In the genomic region with DNA sequence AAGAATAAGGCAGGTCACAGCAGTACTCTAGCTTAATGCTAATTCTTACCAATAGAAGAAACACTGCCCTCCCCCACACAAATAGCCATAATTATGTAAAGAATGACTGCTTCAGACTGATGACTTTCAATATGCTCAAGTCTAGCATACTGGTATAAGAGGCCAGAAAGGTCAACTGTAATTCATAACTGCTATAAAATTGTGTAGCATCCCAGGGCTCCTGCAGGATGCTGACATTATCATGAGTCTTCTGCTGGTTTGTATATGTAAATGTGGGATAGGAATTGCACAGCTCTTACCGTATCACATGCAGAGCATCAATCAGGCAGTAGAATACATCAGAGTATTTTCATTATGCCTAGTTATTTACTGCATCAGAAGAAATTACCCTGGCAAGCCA, we compare ENCODE assay signal across 20 mouse cellular contexts.
DNase-seq lines count a peak whose midpoint lies in the region; ATAC-seq lines count a peak whose summit lies in the region.
"Had no signal": no experiment of that assay in that cellular context is flagged by ENCODE, and none has a peak within 500 bp of the region (broad histone marks: within the 10 kb centered on the region; RNA-seq: fewer than 3 reads in every experiment).

No protein-coding gene starts in this region.

- H3K9me3 ChIP-seq in forebrain, embryonic 12.5 days = no peaks in the 10 kb centered on the region
- no peaks in the 10 kb centered on the region for H3K9me3 ChIP-seq in forebrain, embryonic 14.5 days (replicated peaks; ENCODE audit: control insufficient read depth, low read length)
- H3K9me3 ChIP-seq in hindbrain, embryonic 15.5 days = no peaks in the 10 kb centered on the region
- no peaks in the 10 kb centered on the region for H3K9me3 ChIP-seq in neural tube, embryonic 12.5 days
- H3K9me3 ChIP-seq in kidney, embryonic 15.5 days (replicated peaks) = no peaks in the 10 kb centered on the region
- H3K9me3 ChIP-seq: limb, embryonic 10.5 days had no signal

- no peak overlapping the region for H3K4me3 ChIP-seq in forebrain, embryonic 12.5 days (replicated peaks)
- H3K4me3 ChIP-seq in forebrain, embryonic 14.5 days (ENCODE audit: low read depth, low read length) = no peak overlapping the region
- H3K4me3 ChIP-seq in hindbrain, embryonic 15.5 days = no peak overlapping the region
- H3K4me3 ChIP-seq in neural tube, embryonic 12.5 days = no peak overlapping the region
- H3K4me3 ChIP-seq in kidney, embryonic 15.5 days (replicated peaks) = no peak overlapping the region
- H3K4me3 ChIP-seq: limb, embryonic 10.5 days had no signal

- H3K4me1 ChIP-seq in forebrain, embryonic 12.5 days = peaks cover 3% of the 10 kb centered on the region
- H3K4me1 ChIP-seq in forebrain, embryonic 14.5 days (ENCODE audit: control insufficient read depth, insufficient read depth, low read length) = no peaks in the 10 kb centered on the region; the same call in 1 of the 2 replicates
- no peaks in the 10 kb centered on the region for H3K4me1 ChIP-seq in hindbrain, embryonic 15.5 days (replicated peaks)
- H3K4me1 ChIP-seq in neural tube, embryonic 12.5 days = no peaks in the 10 kb centered on the region
- H3K4me1 ChIP-seq in kidney, embryonic 15.5 days = no peaks in the 10 kb centered on the region
- H3K4me1 ChIP-seq: limb, embryonic 10.5 days had no signal

- H3K9ac ChIP-seq in forebrain, embryonic 12.5 days = no peak overlapping the region
- no peak overlapping the region for H3K9ac ChIP-seq in forebrain, embryonic 14.5 days (ENCODE audit: low read length)
- no peak overlapping the region for H3K9ac ChIP-seq in hindbrain, embryonic 15.5 days
- H3K9ac ChIP-seq in neural tube, embryonic 12.5 days = no peak overlapping the region
- H3K9ac ChIP-seq in kidney, embryonic 15.5 days = no peak overlapping the region
- H3K9ac ChIP-seq: liver, postnatal 0 days had no signal

- WGBS in forebrain, embryonic 12.5 days = 63% methylated on average over 1 of the region's 1 CpGs
- 34% methylated on average over 1 of the region's 1 CpGs for WGBS in forebrain, embryonic 14.5 days
- 21% methylated on average over 1 of the region's 1 CpGs for WGBS in hindbrain, embryonic 15.5 days
- WGBS in neural tube, embryonic 12.5 days = 48% methylated on average over 1 of the region's 1 CpGs
- 73% methylated on average over 1 of the region's 1 CpGs for WGBS in kidney, embryonic 15.5 days

- DNase-seq in forebrain, embryonic 14.5 days (ENCODE audit: low spot score) = peak; percentile 34
- no peak for DNase-seq in T-cell, adult 2 months (ENCODE audit: low spot score)
- no peak for DNase-seq in right cerebral cortex, postnatal 36 days (ENCODE audit: low spot score in 2 of 2)
- DNase-seq: adrenal gland, postnatal 10 days; cerebellum, adult 11 months; cerebellum, postnatal 25 days; embryo, embryonic 11 days; heart, postnatal 10 days; kidney, adult 9 months; kidney, postnatal 4 days; layer of hippocampus, adult 9-11 months; liver, postnatal 0 days; lung, postnatal 10 days had no signal

- ATAC-seq in forebrain, embryonic 12.5 days (ENCODE audit: low FRiP score) = peak; percentile 73
- peak; percentile 66; the same call in 1 of the 2 replicates for ATAC-seq in forebrain, embryonic 14.5 days
- ATAC-seq in hindbrain, embryonic 15.5 days (ENCODE audit: low FRiP score, low read depth) = peak; percentile 66
- peak; percentile 66 for ATAC-seq in neural tube, embryonic 12.5 days (ENCODE audit: low FRiP score, low read depth)
- no peak for ATAC-seq in kidney, embryonic 15.5 days (replicated peaks; ENCODE audit: low FRiP score)
- ATAC-seq: inflammation-experienced regulatory T-cells, adult 6 months; liver, postnatal 0 days had no signal

- H3K27ac ChIP-seq in forebrain, embryonic 12.5 days = peak overlapping the region; percentile 53; the same call in 1 of the 2 replicates
- H3K27ac ChIP-seq in forebrain, embryonic 14.5 days (ENCODE audit: low read depth, low read length) = 0 out of 2 replicates have a peak overlapping the region, but pooled peaks have one; percentile 14
- H3K27ac ChIP-seq in hindbrain, embryonic 15.5 days (replicated peaks) = no peak overlapping the region
- H3K27ac ChIP-seq in neural tube, embryonic 12.5 days = no peak overlapping the region
- no peak overlapping the region for H3K27ac ChIP-seq in kidney, embryonic 15.5 days
- H3K27ac ChIP-seq: limb, embryonic 10.5 days had no signal

- no peaks in the 10 kb centered on the region for H3K27me3 ChIP-seq in forebrain, embryonic 12.5 days
- no peaks in the 10 kb centered on the region for H3K27me3 ChIP-seq in forebrain, embryonic 14.5 days (replicated peaks; ENCODE audit: control insufficient read depth, insufficient read depth, low read length)
- no peaks in the 10 kb centered on the region for H3K27me3 ChIP-seq in hindbrain, embryonic 15.5 days
- no peaks in the 10 kb centered on the region for H3K27me3 ChIP-seq in neural tube, embryonic 12.5 days (replicated peaks)
- no peaks in the 10 kb centered on the region for H3K27me3 ChIP-seq in kidney, embryonic 15.5 days

- no peak overlapping the region for H3K4me2 ChIP-seq in forebrain, embryonic 12.5 days
- no peak overlapping the region for H3K4me2 ChIP-seq in forebrain, embryonic 14.5 days (ENCODE audit: low read length)
- no peak overlapping the region for H3K4me2 ChIP-seq in hindbrain, embryonic 15.5 days
- H3K4me2 ChIP-seq in neural tube, embryonic 12.5 days (replicated peaks) = no peak overlapping the region
- H3K4me2 ChIP-seq in kidney, embryonic 15.5 days = no peak overlapping the region
- H3K4me2 ChIP-seq: heart, embryonic 11.5 days had no signal

- H3K36me3 ChIP-seq in forebrain, embryonic 12.5 days (replicated peaks) = no peaks in the 10 kb centered on the region
- no peaks in the 10 kb centered on the region for H3K36me3 ChIP-seq in forebrain, embryonic 14.5 days (ENCODE audit: control insufficient read depth, insufficient read depth, low read length)
- no peaks in the 10 kb centered on the region for H3K36me3 ChIP-seq in hindbrain, embryonic 15.5 days
- no peaks in the 10 kb centered on the region for H3K36me3 ChIP-seq in neural tube, embryonic 12.5 days
- H3K36me3 ChIP-seq in kidney, embryonic 15.5 days = no peaks in the 10 kb centered on the region
- H3K36me3 ChIP-seq: limb, embryonic 10.5 days had no signal

Comparison
In these comparisons a context has a peak if more than half of its experiments do, and no peak if none do; other contexts are left out.
1. H3K27ac ChIP-seq: peak in forebrain, embryonic 12.5 days (single experiment) and forebrain, embryonic 14.5 days (single experiment); none in hindbrain, embryonic 15.5 days (single experiment), neural tube, embryonic 12.5 days (single experiment) and kidney, embryonic 15.5 days (single experiment).